Mouse (Mus musculus) heart, postnatal 14 days (tissue): Measurements from ENCODE around the gene Nsl1. TPM values are rescaled to one million over a fixed set of nuclear protein-coding genes. Genes with fewer than 3 reads are reported as not detected.

Experiments used
- DNase-seq, 2 experiments: peaks; one replicate each; pipeline ENCODE4 v3.0.0; 2021 to 2022
- intact Hi-C: fragments of 180-260 bp; cut with DNase I; formaldehyde crosslinking; loops from one replicate; pipeline ENCODE4 v1.15.1; 2025
- total RNA-seq, 2 experiments: library from RNA; stranded (reverse); gene quantifications; 2 replicates each; pipeline ENCODE4 v1.2.3; 2021

Nsl1 gene
- total RNA-seq, 2 experiments from 2014 or later: 0.65 to 1.4 TPM

DNA sequence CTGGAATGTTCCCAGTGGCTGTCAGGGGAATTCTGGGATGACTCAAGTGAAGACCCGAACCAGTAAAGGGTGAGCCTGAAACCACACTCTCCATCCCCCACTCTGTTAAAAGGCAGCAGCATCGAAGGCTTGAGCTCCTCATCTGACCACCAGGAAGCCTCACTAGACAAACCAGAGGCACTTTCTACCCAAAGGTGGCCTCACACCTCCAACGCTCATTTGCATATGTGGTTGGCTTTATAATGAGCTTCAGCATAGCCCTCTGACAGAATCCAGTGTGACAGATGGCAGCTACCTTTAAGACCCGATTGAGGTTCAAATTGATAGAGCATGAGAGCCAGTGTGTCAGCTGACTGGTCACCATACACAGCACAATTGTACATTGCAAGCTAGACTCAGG lies 61.5 kb downstream of the Nsl1 start:
- DNase-seq: no peak
- intact Hi-C loops: no loop called here

DNA sequence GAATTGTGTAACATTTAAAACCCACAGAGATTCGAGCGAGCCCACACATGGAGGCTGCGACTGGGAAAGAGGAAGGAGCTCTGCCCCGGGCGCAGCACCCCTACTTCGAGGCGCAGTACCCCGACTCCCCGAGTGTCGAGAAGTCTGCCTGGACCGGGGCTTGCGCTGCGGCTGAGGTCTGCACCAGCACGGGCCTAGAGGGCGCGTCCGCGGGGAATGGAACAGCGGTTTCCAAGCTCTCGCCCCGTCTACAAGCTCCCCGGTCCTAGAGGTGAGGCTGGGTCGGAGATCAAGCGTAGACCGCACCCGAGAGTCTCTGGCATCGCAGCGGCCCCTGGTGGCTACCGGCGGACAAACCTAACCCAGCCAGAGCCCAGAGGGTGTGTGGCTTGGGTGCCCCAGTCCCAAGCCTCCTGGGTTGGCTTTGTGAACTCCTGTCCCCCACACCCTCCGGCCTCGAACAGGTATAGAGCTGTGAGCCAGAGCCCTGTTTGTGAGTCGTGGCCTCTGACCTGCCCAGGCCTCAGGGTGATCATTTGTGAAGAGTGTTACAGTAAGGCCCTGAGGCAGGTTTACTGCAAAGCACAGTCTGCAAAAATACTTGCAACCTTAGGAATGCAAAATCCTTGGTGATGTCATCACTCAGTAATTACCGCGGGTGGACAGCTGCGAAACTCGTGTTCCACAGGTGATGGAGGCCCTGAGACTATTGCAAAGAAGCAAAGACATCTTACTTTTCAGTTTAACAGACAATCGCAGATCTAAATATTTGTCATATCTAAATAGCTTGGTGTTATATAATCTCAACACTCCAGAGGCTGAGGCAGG lies 63.2 kb downstream of the Nsl1 start:
- peak; percentile 78 to 84 for DNase-seq
- intact Hi-C loops: loop anchor here (5.0 kb wide), 3 partner anchors 39 to 184 kb away; no protein-coding TSS in a partner anchor

- intact Hi-C loops: no loop called here
- no peak for DNase-seq
Observed at GRCm38 (mm10) chr1:191131692-191132091, 68.9 kb downstream of the Nsl1 start.

DNA sequence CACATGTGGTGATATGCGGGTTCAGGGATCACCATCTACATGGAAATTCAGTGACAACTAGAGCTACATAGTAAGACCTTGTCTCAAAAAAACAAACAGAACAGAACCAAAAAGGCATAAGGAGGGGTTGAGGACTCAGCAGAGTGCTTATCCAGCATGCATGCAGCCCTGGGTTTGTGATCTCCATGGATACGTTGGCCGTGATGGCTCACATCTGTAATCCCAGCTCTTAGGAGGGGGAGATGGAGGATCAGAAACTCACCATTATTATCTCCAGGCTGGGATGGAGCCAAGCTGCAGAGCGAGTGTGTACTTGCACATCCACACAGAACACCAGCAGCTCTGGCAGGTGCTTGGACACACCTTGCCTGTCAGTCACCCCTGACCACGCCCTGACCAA lies 69.4 kb downstream of the Nsl1 start:
- intact Hi-C loops: no loop called here
- DNase-seq: no peak

GRCm38 (mm10) chr1:191132934-191133333 lies 70.1 kb downstream of the Nsl1 start:
- no peak for DNase-seq
- intact Hi-C loops: no loop called here

- DNase-seq: no peak
- intact Hi-C loops: no loop called here
Observed at GRCm38 (mm10) chr1:191135406-191135805, 72.6 kb downstream of the Nsl1 start.

Other genes with a start within 250 kb of the Nsl1 start
- 10 to 100 TPM; 16.3 to 19.2 TPM for gene Rps6kc1, start 151.2 kb upstream of the Nsl1 start, total RNA-seq
- gene Angel2, start 137.9 kb upstream of the Nsl1 start, total RNA-seq: 10 to 100 TPM; 30.1 to 33.0 TPM
- 1 to 10 TPM; 1.4 to 1.7 TPM for gene Vash2, start 83.7 kb upstream of the Nsl1 start, total RNA-seq
- 1 to 10 TPM; 6.4 to 7.0 TPM for gene Flvcr1, start 36.9 kb upstream of the Nsl1 start, total RNA-seq
- not detected for gene Spata45, start 26.4 kb upstream of the Nsl1 start, total RNA-seq
- gene Tatdn3, start 80 bp upstream of the Nsl1 start, total RNA-seq: 10 to 100 TPM; 14.4 to 20.7 TPM
- gene Batf3, start 34.8 kb downstream of the Nsl1 start, total RNA-seq: not detected
- gene Fam71a, start 101.8 kb downstream of the Nsl1 start, total RNA-seq: not detected
- 1 to 10 TPM; 4.5 to 9.5 TPM for gene Atf3, start 155.0 kb downstream of the Nsl1 start, total RNA-seq